Mouse (Mus musculus): ENCODE measurements around the gene Syt5.

DNA sequence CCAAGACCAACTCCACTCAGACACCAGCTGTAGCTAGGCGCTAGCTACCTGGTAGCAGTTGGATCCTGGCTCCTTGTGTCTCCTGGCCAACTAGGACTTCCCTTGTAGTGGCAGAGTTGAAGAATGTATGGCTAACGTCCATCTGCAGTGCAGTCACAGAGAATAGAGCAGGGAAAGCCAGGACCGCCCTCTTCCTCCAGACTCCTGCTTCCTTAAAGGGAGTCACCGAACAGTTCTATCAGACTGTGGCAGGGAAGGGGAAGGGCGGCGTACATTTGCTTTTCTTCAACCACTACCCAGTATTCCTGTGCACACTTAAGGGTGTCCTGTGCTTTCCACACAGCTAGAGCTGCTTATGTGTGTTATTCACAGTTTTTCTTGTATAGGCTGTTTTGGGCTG, 56.0 kb downstream of the Syt5 start:
- TF ChIP-seq POLR2A (IDR thresholded peaks at IDR 0.05; ENCODE audit: extremely low read depth, insufficient read depth, low read length) (no peak), CTCF (IDR thresholded peaks at IDR 0.05; ENCODE audit: extremely low read depth, insufficient read depth, low read length) (no peak)
